Mouse (Mus musculus) forebrain, embryonic 10.5 days (tissue): ENCODE data around the gene Zfp729a. TPM values are rescaled to one million over a fixed set of nuclear protein-coding genes. Genes with fewer than 3 reads are reported as not detected.

Source experiments
- polyA plus RNA-seq: library from polyadenylated mRNA; unstranded; fragments of >200 nt; fragmentation: Nextera tagmentation; extraction: Ambion mirVana; gene quantifications from 2 replicates; pipeline ENCODE4 v1.2.1, GENCODE M21; 2016

Gene Zfp729a
- polyA plus RNA-seq, 1 experiment from 2014 or later, result 2.8 TPM

Other genes starting within 250 kb of the Zfp729a start
- 3.4 and 4.5 TPM in 2 replicates for gene Zfp429, start 238.0 kb downstream of the Zfp729a start, polyA plus RNA-seq
- 0.86 and 1.2 TPM in 2 replicates for gene Zfp459, start 216.4 kb downstream of the Zfp729a start, polyA plus RNA-seq
- gene Zfp874a, start 186.2 kb downstream of the Zfp729a start, polyA plus RNA-seq, result 6.3 and 7.5 TPM in 2 replicates
- 1.4 TPM in 2 replicates for gene Zfp874b, start 153.5 kb downstream of the Zfp729a start, polyA plus RNA-seq
- gene Zfp58, start 137.2 kb downstream of the Zfp729a start, polyA plus RNA-seq, result 14.6 and 14.8 TPM in 2 replicates
- gene Gm26965, start 111.6 kb downstream of the Zfp729a start, polyA plus RNA-seq, result not detected in 2 replicates
- 21.8 and 22.4 TPM in 2 replicates for gene Zfp87, start 111.6 kb downstream of the Zfp729a start, polyA plus RNA-seq
- gene Zfp748, start 84.0 kb downstream of the Zfp729a start, polyA plus RNA-seq, result 15.4 and 17.3 TPM in 2 replicates
- 3.4 TPM in 2 replicates for gene Zfp729b, start 28.1 kb downstream of the Zfp729a start, polyA plus RNA-seq
- gene Gm49345, start within 50 bp of the Zfp729a start, polyA plus RNA-seq, result not detected in 2 replicates
- 9.5 and 10.1 TPM in 2 replicates for gene Zfp738, start 49.3 kb upstream of the Zfp729a start, polyA plus RNA-seq
- 6.9 and 8.3 TPM in 2 replicates for gene Zfp65, start 91.4 kb upstream of the Zfp729a start, polyA plus RNA-seq
- gene Zfp85, start 117.4 kb upstream of the Zfp729a start, polyA plus RNA-seq, result 5.0 and 5.4 TPM in 2 replicates
- 4.3 and 4.6 TPM in 2 replicates for gene Zfp493, start 141.9 kb upstream of the Zfp729a start, polyA plus RNA-seq
- gene Zfp273, start 175.9 kb upstream of the Zfp729a start, polyA plus RNA-seq, result 6.0 and 7.8 TPM in 2 replicates
- 2.5 and 2.7 TPM in 2 replicates for gene Gm10037, start 193.3 kb upstream of the Zfp729a start, polyA plus RNA-seq
- gene BC048507, start 225.5 kb upstream of the Zfp729a start, polyA plus RNA-seq, result not detected in 2 replicates